Mouse (Mus musculus): ENCODE measurements at regions not wholly inside any gene's neighbourhood (a gene's known extent, or its start where the extent isn't known, plus 50 kb on each side); places are given as distances from the start of the nearest gene placed in this dataset.

DNA sequence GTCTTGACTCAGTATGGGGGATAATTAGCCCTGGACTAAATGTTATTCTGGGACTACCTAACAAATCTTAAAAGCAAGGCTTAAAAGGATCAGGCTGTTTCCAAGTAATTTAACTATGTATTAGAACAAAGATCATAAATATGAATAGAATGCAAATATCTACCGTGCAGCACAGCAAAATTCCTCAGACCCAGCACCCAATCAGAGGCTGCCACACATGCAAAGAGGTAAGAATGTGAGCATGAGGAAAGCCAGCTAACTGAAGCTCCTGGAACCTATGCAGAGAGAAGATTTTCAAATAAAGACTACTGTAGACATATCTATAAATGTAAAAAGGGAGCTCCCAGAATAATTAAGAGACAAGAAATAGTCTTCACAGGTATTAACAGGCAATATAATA lies 350.1 kb upstream of the Meis2 start:
- no peak for TF ChIP-seq CTCF (IDR thresholded peaks at IDR 0.05; ENCODE audit: low read depth, low read length)
- no peak for TF ChIP-seq POLR2A (IDR thresholded peaks at IDR 0.05; ENCODE audit: extremely low read depth, insufficient read depth, low read length)
